Mouse (Mus musculus) ovary, adult 18-20 months (tissue): ENCODE measurements at regions not wholly inside any gene's neighbourhood (a gene's known extent, or its start where the extent isn't known, plus 50 kb on each side); places are given as distances from the start of the nearest gene placed in this dataset.
A peak's percentile ranks its signal among the peaks of the same experiment; 100 is the strongest.

ENCODE experiments used
- DNase-seq: peaks from one replicate; pipeline ENCODE4 v3.0.0; 2022; ENCODE audit warnings: low spot score, mixed read lengths

- DNase-seq, result no peak
These were observed 273.2 kb downstream of the Rwdd3 start for GRCm38 (mm10) chr3:120898258-120898657.

- DNase-seq, result no peak
These were observed 273.7 kb downstream of the Rwdd3 start for GRCm38 (mm10) chr3:120897758-120898157.

GRCm38 (mm10) chr3:120897221-120897620, 274.3 kb downstream of the Rwdd3 start:
- DNase-seq, result no peak

GRCm38 (mm10) chr3:120886063-120886841, 285.2 kb downstream of the Rwdd3 start:
- DNase-seq, result no peak

GRCm38 (mm10) chr3:120885401-120885800, 286.1 kb downstream of the Rwdd3 start:
- no peak for DNase-seq

GRCm38 (mm10) chr3:120884189-120884588, 287.3 kb downstream of the Rwdd3 start:
- no peak for DNase-seq

GRCm38 (mm10) chr3:120883650-120884049, 287.8 kb downstream of the Rwdd3 start:
- DNase-seq, result no peak

GRCm38 (mm10) chr3:120879409-120879808, 292.1 kb downstream of the Rwdd3 start:
- DNase-seq, result no peak

- DNase-seq, result no peak
These were observed 295.8 kb downstream of the Rwdd3 start for GRCm38 (mm10) chr3:120875740-120876139.

GRCm38 (mm10) chr3:120865036-120865435, 306.5 kb downstream of the Rwdd3 start:
- no peak for DNase-seq

GRCm38 (mm10) chr3:120861641-120862040, 309.9 kb downstream of the Rwdd3 start:
- DNase-seq, result no peak

GRCm38 (mm10) chr3:120858281-120858680, 313.2 kb downstream of the Rwdd3 start:
- DNase-seq, result no peak

GRCm38 (mm10) chr3:120854322-120854721, 317.2 kb downstream of the Rwdd3 start:
- no peak for DNase-seq

GRCm38 (mm10) chr3:120843623-120844022, 327.9 kb downstream of the Rwdd3 start:
- no peak for DNase-seq

- DNase-seq, result no peak
These were observed 348.0 kb downstream of the Rwdd3 start for GRCm38 (mm10) chr3:120823536-120823935.

- DNase-seq, result no peak
These were observed 359.6 kb downstream of the Rwdd3 start for GRCm38 (mm10) chr3:120811901-120812300.

GRCm38 (mm10) chr3:120810527-120810926, 361.0 kb downstream of the Rwdd3 start:
- no peak for DNase-seq

GRCm38 (mm10) chr3:120810048-120810447, 361.4 kb downstream of the Rwdd3 start:
- DNase-seq, result no peak

- peak; percentile 10 for DNase-seq
These were observed 384.8 kb downstream of the Rwdd3 start for GRCm38 (mm10) chr3:120786659-120787058.

- no peak for DNase-seq
These were observed 390.0 kb downstream of the Rwdd3 start for GRCm38 (mm10) chr3:120781486-120781885.

GRCm38 (mm10) chr3:120779091-120779490, 392.4 kb downstream of the Rwdd3 start:
- no peak for DNase-seq

GRCm38 (mm10) chr3:120774951-120775350, 396.5 kb downstream of the Rwdd3 start:
- DNase-seq, result no peak

GRCm38 (mm10) chr3:120761681-120762080, 409.8 kb downstream of the Rwdd3 start:
- DNase-seq, result no peak

GRCm38 (mm10) chr3:120761223-120761622, 410.3 kb downstream of the Rwdd3 start:
- DNase-seq, result no peak
